Mouse (Mus musculus): ENCODE measurements at regions not wholly inside any gene's neighbourhood (a gene's known extent, or its start where the extent isn't known, plus 50 kb on each side); places are given as distances from the start of the nearest gene placed in this dataset.

- no peak for ATAC-seq (ENCODE audit: borderline replicate concordance, extremely low read depth, low FRiP score, low TSS enrichment)
- no peaks in the 10 kb centered on the region for H3K4me1 ChIP-seq
- 50% methylated on average over 4 of the region's 4 CpGs for WGBS
- no peak overlapping the region for H3K9ac ChIP-seq
- H3K4me3 ChIP-seq = no peak overlapping the region
- no peak overlapping the region for H3K4me2 ChIP-seq
- no peaks in the 10 kb centered on the region for H3K36me3 ChIP-seq
- H3K9me3 ChIP-seq = peaks cover 2% of the 10 kb centered on the region; the same call in 1 of the 2 replicates
- no peak overlapping the region for H3K27ac ChIP-seq
- no peaks in the 10 kb centered on the region for H3K27me3 ChIP-seq
Observed at GRCm38 (mm10) chr1:183671541-183671940, 253.5 kb downstream of the Hhipl2 start.

GRCm38 (mm10) chr1:183672521-183672920 lies 254.5 kb downstream of the Hhipl2 start:
- Histone ChIP-seq H3K27me3 (no peaks in the 10 kb centered on the region), H3K4me2 (no peak overlapping the region), H3K36me3 (no peaks in the 10 kb centered on the region), H3K4me1 (no peaks in the 10 kb centered on the region), H3K27ac (no peak overlapping the region), H3K9me3 (no peaks in the 10 kb centered on the region), H3K9ac (no peak overlapping the region), H3K4me3 (no peak overlapping the region)
- ATAC-seq (ENCODE audit: borderline replicate concordance, extremely low read depth, low FRiP score, low TSS enrichment) = no peak
- WGBS = 70% methylated on average over 5 of the region's 5 CpGs

GRCm38 (mm10) chr1:183677585-183677984 lies 259.6 kb downstream of the Hhipl2 start:
- Histone ChIP-seq H3K4me1 (peaks cover 12% of the 10 kb centered on the region), H3K9me3 (no peaks in the 10 kb centered on the region), H3K9ac (no peak overlapping the region), H3K27ac (no peak overlapping the region), H3K36me3 (no peaks in the 10 kb centered on the region), H3K27me3 (no peaks in the 10 kb centered on the region; the same call in 1 of the 2 replicates), H3K4me3 (no peak overlapping the region), H3K4me2 (no peak overlapping the region)
- 91% methylated on average over 4 of the region's 4 CpGs for WGBS
- no peak for ATAC-seq (ENCODE audit: borderline replicate concordance, extremely low read depth, low FRiP score, low TSS enrichment)

GRCm38 (mm10) chr1:183679949-183680348 lies 261.9 kb downstream of the Hhipl2 start:
- Histone ChIP-seq H3K27ac (peak overlapping the region; percentile 20; the same call in 1 of the 2 replicates), H3K4me2 (peak overlapping the region; percentile 24; the same call in 1 of the 2 replicates), H3K4me3 (no peak overlapping the region), H3K36me3 (no peaks in the 10 kb centered on the region), H3K4me1 (peaks cover 12% of the 10 kb centered on the region), H3K27me3 (no peaks in the 10 kb centered on the region; the same call in 1 of the 2 replicates), H3K9me3 (no peaks in the 10 kb centered on the region), H3K9ac (no peak overlapping the region)
- WGBS = 14% methylated on average over 11 of the region's 11 CpGs
- peak; percentile 59 for ATAC-seq (ENCODE audit: borderline replicate concordance, extremely low read depth, low FRiP score, low TSS enrichment)

GRCm38 (mm10) chr1:183686056-183686455 lies 268.0 kb downstream of the Hhipl2 start:
- no peak overlapping the region for H3K4me3 ChIP-seq
- H3K27me3 ChIP-seq = no peaks in the 10 kb centered on the region; the same call in 1 of the 2 replicates
- H3K9ac ChIP-seq = no peak overlapping the region
- WGBS = 42% methylated on average over 5 of the region's 5 CpGs
- no peaks in the 10 kb centered on the region for H3K36me3 ChIP-seq
- no peak overlapping the region for H3K4me2 ChIP-seq
- peak; percentile 84; the same call in 1 of the 2 replicates for ATAC-seq (ENCODE audit: borderline replicate concordance, extremely low read depth, low FRiP score, low TSS enrichment)
- H3K4me1 ChIP-seq = peaks cover 3% of the 10 kb centered on the region; the same call in 1 of the 2 replicates
- no peak overlapping the region for H3K27ac ChIP-seq
- H3K9me3 ChIP-seq = no peaks in the 10 kb centered on the region

GRCm38 (mm10) chr1:183692756-183693155 lies 274.7 kb downstream of the Hhipl2 start:
- ATAC-seq (ENCODE audit: borderline replicate concordance, extremely low read depth, low FRiP score, low TSS enrichment) = no peak
- Histone ChIP-seq H3K4me2 (no peak overlapping the region), H3K27ac (no peak overlapping the region), H3K9me3 (no peaks in the 10 kb centered on the region), H3K4me1 (no peaks in the 10 kb centered on the region), H3K27me3 (no peaks in the 10 kb centered on the region), H3K9ac (no peak overlapping the region), H3K36me3 (no peaks in the 10 kb centered on the region), H3K4me3 (no peak overlapping the region)
- 70% methylated on average over 5 of the region's 5 CpGs for WGBS

- ATAC-seq (ENCODE audit: borderline replicate concordance, extremely low read depth, low FRiP score, low TSS enrichment) = no peak
- Histone ChIP-seq H3K9me3 (no peaks in the 10 kb centered on the region), H3K9ac (no peak overlapping the region), H3K4me1 (no peaks in the 10 kb centered on the region), H3K36me3 (no peaks in the 10 kb centered on the region), H3K27ac (no peak overlapping the region), H3K27me3 (no peaks in the 10 kb centered on the region), H3K4me3 (no peak overlapping the region), H3K4me2 (no peak overlapping the region)
- 80% methylated on average over 11 of the region's 11 CpGs for WGBS
Observed at GRCm38 (mm10) chr1:183699284-183699683, 281.3 kb downstream of the Hhipl2 start.

GRCm38 (mm10) chr1:183702888-183703287 lies 284.9 kb downstream of the Hhipl2 start:
- 57% methylated on average over 2 of the region's 2 CpGs for WGBS
- H3K9ac ChIP-seq = no peak overlapping the region

GRCm38 (mm10) chr1:183712895-183713294 lies 294.9 kb downstream of the Hhipl2 start:
- WGBS = 76% methylated on average over 1 of the region's 1 CpGs
- Histone ChIP-seq H3K27ac (no peak overlapping the region), H3K9ac (no peak overlapping the region), H3K9me3 (no peaks in the 10 kb centered on the region), H3K36me3 (no peaks in the 10 kb centered on the region), H3K4me3 (no peak overlapping the region), H3K4me2 (no peak overlapping the region), H3K27me3 (no peaks in the 10 kb centered on the region), H3K4me1 (no peaks in the 10 kb centered on the region)
- no peak for ATAC-seq (ENCODE audit: borderline replicate concordance, extremely low read depth, low FRiP score, low TSS enrichment)

More at GRCm38 (mm10) chr1:183702888-183703287, 284.9 kb downstream of the Hhipl2 start:
- Histone ChIP-seq H3K27ac (no peak overlapping the region), H3K36me3 (no peaks in the 10 kb centered on the region), H3K4me3 (no peak overlapping the region), H3K4me2 (no peak overlapping the region), H3K9me3 (no peaks in the 10 kb centered on the region), H3K27me3 (no peaks in the 10 kb centered on the region), H3K4me1 (no peaks in the 10 kb centered on the region)
- ATAC-seq (ENCODE audit: borderline replicate concordance, extremely low read depth, low FRiP score, low TSS enrichment) = no peak

- Histone ChIP-seq H3K9ac (no peak overlapping the region), H3K27me3 (no peaks in the 10 kb centered on the region), H3K4me3 (no peak overlapping the region), H3K9me3 (no peaks in the 10 kb centered on the region), H3K36me3 (no peaks in the 10 kb centered on the region), H3K4me1 (no peaks in the 10 kb centered on the region), H3K27ac (no peak overlapping the region), H3K4me2 (no peak overlapping the region)
- 57% methylated on average over 1 of the region's 1 CpGs for WGBS
- ATAC-seq (ENCODE audit: borderline replicate concordance, extremely low read depth, low FRiP score, low TSS enrichment) = no peak
Observed at GRCm38 (mm10) chr1:183717060-183717459, 296.0 kb upstream of the Dusp10 start.

- H3K4me2 ChIP-seq = no peak overlapping the region
- no peak overlapping the region for H3K27ac ChIP-seq
- no peak overlapping the region for H3K9ac ChIP-seq
- H3K9me3 ChIP-seq = no peaks in the 10 kb centered on the region
- H3K36me3 ChIP-seq = no peaks in the 10 kb centered on the region
- no peaks in the 10 kb centered on the region for H3K27me3 ChIP-seq
- H3K4me3 ChIP-seq = no peak overlapping the region
- no peaks in the 10 kb centered on the region for H3K4me1 ChIP-seq
- 59% methylated on average over 2 of the region's 2 CpGs for WGBS
- ATAC-seq (ENCODE audit: borderline replicate concordance, extremely low read depth, low FRiP score, low TSS enrichment) = no peak
Observed at GRCm38 (mm10) chr1:183749126-183749525, 264.0 kb upstream of the Dusp10 start.

- H3K27me3 ChIP-seq = no peaks in the 10 kb centered on the region
- no peaks in the 10 kb centered on the region for H3K9me3 ChIP-seq
- no peaks in the 10 kb centered on the region for H3K36me3 ChIP-seq
- 74% methylated on average over 4 of the region's 4 CpGs for WGBS
- ATAC-seq (ENCODE audit: borderline replicate concordance, extremely low read depth, low FRiP score, low TSS enrichment) = no peak
- no peak overlapping the region for H3K4me3 ChIP-seq
- no peak overlapping the region for H3K9ac ChIP-seq
- no peaks in the 10 kb centered on the region for H3K4me1 ChIP-seq
- H3K4me2 ChIP-seq = no peak overlapping the region
- no peak overlapping the region for H3K27ac ChIP-seq
Observed at GRCm38 (mm10) chr1:183754500-183754899, 258.6 kb upstream of the Dusp10 start.

GRCm38 (mm10) chr1:183756716-183757115 lies 256.4 kb upstream of the Dusp10 start:
- WGBS = 43% methylated on average over 8 of the region's 8 CpGs
- Histone ChIP-seq H3K36me3 (no peaks in the 10 kb centered on the region), H3K27me3 (no peaks in the 10 kb centered on the region)

More at GRCm38 (mm10) chr1:183756716-183757115, 256.4 kb upstream of the Dusp10 start:
- Histone ChIP-seq H3K4me1 (no peaks in the 10 kb centered on the region), H3K9ac (no peak overlapping the region), H3K4me2 (no peak overlapping the region), H3K4me3 (no peak overlapping the region), H3K27ac (no peak overlapping the region), H3K9me3 (no peaks in the 10 kb centered on the region)
- ATAC-seq (ENCODE audit: borderline replicate concordance, extremely low read depth, low FRiP score, low TSS enrichment) = no peak
